Mouse (Mus musculus): ENCODE data around the gene Tmprss6.

The Tmprss6 gene

DNA sequence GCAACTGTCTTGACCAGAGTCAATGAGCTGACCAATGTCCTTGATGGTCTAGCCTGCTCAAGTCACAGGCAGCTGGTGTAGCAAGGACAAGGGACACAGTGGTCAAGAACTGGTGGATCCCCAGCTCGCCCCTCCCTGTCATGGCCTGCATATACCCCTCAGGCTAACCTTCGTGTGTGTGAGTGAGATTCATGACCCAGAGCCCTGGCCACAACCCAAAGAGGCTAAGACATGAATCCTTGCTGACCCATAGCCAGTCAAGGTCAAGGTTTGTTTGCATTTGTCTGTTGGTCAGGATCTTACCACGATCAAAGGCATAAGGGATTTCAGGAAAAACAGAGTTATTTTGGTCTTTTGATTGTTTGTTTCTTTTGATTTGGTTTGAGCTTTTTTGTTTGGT is 14.1 kb upstream of the Tmprss6 start:
- no peak for DNase-seq (ENCODE audit: extremely low spot score)

DNA sequence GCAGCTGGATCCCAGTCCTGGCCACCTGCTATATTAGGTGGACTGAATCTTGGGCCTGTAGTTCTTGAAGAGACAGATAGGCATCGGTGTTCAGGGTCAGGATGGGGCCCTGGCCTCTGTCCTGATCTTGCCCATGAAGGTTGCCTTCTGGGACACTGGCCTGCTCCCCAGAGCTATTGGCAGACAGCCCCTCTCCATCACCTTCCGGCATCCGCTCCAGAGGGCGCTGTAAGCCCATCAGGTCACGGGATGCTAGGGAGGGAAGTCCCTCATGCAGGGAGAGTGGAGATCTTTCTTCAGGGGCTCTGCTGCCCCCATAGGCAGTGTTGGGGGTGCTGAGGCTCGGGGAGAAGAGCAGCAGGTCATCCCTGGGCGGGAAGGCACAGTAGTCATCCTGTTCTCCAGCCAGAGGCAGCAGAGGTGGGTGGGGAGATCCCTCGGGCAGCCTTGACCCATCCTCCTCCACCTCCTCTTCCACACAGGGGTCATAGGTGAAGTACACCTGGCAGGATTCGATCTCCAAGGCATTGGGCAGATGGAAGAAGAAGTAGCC is 13.1 kb upstream of the Tmprss6 start:
- DNase-seq (ENCODE audit: extremely low spot score) = no peak

DNA sequence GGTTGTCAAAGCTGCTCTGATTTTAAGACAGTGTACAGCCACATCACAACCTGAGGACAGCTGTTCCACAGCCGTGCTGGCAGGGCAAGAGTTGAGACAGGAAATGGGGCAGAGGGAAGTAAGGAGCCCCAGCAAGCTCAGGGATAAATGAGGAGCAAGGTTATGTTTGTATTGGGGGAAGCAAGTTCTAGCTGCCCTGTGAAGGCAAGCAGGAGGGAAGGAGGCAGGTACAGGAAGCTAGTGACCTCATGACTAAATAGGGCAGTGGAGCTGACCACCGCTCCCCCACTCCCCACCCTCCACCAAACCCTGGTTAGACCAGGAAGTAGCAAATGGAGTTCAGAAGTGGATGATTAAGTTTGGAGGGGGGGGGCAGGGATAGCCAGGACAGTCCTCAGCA is 12.6 kb upstream of the Tmprss6 start:
- DNase-seq (ENCODE audit: extremely low spot score) = no peak

DNA sequence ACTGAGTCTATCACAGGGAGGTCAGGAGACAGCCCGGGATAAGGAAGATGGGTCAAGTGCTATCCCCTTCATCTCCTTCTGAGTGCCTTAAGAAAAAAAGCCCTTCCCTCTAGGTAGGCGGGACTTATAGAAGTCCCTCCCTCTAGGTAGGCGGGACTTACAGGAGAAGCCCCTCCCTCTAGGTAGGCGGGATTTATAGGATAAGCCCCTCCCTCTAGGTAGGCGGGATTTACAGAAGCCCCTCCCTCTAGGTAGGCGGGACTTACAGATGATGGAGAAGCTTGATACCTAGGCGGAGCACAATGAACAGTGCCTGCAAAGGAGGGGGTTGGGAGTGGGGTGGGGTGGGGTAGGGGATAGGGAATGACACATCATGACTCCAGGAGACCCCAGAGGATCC is 11.7 kb upstream of the Tmprss6 start:
- no peak for DNase-seq (ENCODE audit: extremely low spot score)

DNA sequence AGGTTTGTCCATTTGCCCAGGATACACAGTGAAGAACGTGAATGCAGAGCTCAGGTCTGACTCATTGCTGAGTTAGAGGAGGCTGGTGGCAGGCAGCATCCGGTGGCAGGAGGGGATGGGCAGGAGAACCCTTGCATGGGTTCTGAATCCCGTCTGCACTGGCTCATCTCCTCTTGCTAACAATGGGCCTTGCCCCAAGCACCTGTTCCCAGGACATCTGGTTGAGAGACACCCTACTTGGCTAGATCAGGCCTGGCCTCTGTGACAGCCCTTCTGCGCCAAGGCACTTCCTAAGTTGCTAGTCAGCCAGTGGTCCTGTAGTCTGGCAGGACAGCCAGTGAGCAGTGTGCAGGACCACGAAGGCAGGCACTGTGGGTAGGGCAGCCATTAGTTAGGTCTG is 11.0 kb upstream of the Tmprss6 start:
- no peak for DNase-seq (ENCODE audit: extremely low spot score)

DNA sequence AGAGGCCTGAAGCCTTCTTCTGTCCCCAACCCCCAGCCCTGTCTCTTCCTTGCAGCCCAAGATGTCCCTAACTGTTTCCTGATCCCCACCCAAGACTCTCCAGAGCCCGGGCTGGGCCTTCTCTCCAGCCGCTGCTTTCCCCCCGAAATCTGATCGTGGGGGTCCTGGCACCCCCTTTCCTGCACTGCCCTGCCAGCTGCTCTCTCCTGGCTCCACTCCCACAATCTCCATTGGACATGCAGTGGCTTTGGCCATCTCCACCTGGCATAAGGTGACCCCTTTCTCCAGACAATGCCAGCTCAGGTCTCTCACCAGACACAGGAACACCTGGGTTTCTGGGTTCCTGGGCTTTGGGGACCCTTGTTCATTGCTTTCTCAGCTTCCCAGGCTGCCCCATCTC is 9.6 kb upstream of the Tmprss6 start:
- no peak for DNase-seq (ENCODE audit: extremely low spot score)

DNA sequence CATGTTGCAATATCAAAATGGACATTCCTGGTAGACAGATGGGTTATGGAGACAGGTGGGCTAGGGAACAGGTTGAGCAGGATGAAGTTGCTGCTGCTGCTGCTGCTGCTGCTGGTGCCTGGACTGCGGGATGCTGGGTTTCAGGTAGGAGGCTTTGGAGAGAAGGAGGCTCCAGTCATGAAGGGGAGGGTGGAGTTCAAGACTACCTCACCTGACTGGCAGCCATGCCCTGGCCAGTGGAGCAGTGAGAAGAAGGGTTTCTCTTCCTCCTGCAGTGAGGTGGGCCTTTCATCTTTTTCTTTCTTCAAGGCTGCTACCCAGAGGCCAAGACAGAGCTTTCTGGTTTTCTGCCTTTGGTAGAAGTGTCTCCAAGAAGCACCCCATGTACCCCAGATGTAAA is 8.4 kb upstream of the Tmprss6 start:
- DNase-seq (ENCODE audit: extremely low spot score) = no peak

DNA sequence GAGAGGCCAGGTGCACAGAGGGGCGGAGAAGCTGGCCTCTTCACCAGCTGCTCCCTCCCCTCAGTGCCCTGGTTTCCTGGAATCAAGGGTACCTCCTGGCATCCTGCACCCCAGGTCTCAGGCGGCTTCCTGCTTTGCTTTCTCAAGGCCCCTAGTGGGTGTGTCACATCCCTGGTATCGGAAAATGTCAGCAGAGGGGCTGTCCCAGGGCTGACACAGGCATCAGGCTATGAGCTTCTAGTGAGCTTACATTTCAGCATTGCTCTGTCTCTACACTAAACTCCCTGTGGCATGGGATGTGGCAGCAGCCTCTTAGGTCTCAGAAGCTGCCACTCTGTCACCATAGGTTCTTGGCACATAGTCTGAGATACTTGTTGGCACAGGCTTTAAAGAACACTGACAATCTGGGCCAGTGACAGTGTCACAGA is 7.2 kb upstream of the Tmprss6 start:
- DNase-seq (ENCODE audit: extremely low spot score) = no peak

DNA sequence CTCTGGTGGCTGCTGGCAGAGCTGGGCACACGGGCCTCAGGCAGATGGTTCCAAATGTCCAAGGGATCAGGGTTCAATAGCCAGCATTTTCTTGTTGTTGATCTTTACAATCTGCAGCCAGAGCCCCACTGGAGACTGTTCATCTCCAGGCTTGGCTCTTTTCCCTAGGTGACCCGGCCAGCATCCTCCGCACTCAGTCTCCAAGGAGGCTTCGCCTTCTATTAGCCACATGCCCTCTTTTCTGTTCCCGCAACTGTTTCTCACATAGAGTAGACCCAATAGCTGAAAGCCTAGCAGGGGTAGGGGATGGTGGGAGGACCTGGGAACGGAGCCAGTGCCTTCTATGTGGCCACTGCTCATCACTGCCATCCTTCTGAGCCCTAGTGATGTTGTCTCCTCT is 5.0 kb upstream of the Tmprss6 start:
- DNase-seq (ENCODE audit: extremely low spot score) = no peak

DNA sequence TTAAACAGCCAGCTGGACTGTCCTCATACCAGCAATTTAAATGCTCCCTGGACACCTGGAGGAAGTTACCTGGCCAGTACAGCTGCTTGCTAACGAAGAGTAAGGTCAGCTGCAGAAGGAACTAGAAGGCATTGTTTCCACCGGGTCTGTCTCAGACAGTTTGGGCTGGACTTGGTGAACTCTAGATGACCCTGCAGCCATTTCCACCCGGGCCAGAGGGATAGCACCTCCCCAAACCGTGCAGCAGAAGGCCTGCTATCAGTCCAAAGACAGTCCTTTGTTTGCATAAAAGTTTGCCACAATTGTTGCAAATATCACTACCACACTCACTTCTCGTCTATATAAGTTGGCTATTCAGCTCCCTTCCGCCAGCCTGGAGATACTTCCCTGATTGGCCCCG is 3.5 kb upstream of the Tmprss6 start:
- no peak for DNase-seq (ENCODE audit: extremely low spot score)

DNA sequence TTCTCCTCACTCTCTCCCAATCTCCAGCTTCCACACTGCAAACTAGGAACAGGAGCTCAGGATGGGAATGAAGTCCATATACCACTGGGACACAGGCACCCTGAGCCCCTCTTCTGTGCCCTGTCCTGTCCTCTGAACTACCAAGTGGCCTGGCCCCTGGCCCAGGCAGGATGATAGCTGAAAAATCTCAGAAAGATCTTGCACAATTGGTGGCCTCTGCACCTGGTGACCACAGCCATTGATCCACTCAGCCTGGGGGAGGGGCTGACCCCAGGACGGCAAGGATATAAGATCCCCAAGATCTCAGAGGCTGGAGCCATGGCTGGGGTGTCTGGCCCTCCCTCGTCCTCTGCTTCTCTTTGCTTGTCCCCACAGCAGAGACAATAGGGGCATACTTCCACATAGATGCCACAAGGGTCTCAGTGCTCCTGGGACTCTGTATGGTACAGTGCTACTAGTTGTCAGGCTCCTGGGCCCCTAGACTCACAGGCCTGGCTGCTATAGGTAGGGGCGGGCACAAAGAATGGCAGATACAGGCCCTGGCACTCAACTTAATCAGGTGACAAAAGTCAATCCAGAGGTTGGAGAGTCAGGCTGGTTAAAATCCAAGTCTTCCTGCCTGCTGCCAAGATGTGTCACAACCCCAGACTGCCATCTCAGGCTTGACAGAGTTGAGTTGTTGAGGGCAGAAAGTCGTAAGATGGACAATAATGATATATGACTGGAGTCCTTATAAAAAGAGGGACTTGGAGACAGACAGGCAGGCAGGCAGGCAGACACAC is 2.3 kb upstream of the Tmprss6 start:
- DNase-seq (ENCODE audit: extremely low spot score) = no peak

DNA sequence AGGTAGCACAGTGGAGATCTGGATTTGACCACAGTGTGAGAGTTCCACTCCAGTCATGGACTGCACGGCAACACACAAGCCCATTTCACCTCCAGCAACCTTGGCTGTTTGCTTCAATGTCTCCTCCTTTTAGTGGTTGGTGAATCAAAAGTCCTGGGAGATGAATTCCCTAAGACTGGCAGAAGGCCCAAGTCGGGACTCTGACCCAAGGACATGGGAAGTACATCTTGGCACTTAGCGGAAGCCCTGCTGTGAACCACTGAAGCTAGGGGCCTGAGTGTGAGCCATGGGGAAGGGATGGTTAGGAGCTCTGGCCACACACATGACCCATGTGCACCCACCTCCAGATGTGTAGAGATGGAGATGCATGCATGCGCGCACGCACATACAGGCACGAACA is 864 bp downstream of the Tmprss6 start:
- DNase-seq (ENCODE audit: extremely low spot score) = no peak

DNA sequence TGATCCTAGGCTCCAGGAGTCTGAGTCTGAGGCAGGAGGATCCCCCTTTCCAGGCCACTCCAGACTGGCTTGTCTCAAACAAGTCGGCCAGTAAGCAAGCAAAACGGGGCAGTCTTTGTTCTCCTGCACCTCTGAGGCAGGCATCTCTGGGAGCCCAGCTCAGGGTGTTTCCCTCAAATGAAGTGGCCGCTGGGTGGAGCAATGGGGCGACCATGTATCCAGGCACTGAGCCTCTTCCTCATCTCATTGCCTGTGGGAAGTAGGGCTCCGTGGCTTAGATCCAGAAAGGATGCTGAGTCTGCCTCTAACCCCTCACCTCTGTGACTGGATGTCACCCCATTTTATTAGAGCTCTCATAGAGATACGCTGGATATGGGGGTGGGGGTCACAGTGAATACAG is 1.6 kb downstream of the Tmprss6 start:
- DNase-seq (ENCODE audit: extremely low spot score) = no peak

DNA sequence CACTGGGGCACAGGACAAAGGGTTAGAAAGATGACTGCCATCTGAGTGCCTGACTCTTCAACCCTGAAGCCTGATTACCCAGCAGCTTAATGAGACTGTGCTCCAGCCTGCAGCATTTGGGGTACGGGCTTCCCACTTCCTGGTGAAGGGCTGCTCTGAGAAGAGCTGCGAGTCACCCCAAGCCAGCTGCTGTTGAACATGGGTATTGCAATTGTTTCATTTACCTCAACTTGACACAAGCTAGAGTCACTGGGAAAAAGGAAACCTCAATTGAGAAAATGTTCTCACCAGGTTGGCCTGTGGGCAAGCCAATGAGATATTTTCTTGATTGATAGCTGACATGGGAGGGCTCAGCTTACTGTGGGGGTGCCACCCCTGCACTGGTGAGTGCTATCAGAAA is 5.5 kb downstream of the Tmprss6 start:
- no peak for DNase-seq (ENCODE audit: extremely low spot score)

DNA sequence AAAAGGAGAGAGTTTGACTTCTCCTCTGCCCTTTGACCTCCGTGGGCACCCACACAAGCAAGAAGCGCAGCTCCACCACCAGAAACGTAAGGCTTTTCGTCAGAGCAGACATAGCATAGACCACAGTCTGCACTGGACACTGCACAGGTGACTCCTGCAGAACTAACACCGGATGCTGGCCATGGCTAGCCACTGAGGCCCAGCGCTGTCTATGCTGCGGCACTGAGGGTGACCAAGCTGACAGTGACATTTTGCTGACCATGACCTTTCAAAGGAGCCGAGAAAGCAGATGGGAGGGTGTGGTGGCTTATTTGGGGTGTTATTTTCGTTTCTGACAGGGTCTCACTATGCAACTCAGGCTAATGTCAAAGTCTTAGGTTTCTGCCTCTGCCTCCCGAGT is 11.2 kb downstream of the Tmprss6 start:
- DNase-seq (ENCODE audit: extremely low spot score) = no peak

DNA sequence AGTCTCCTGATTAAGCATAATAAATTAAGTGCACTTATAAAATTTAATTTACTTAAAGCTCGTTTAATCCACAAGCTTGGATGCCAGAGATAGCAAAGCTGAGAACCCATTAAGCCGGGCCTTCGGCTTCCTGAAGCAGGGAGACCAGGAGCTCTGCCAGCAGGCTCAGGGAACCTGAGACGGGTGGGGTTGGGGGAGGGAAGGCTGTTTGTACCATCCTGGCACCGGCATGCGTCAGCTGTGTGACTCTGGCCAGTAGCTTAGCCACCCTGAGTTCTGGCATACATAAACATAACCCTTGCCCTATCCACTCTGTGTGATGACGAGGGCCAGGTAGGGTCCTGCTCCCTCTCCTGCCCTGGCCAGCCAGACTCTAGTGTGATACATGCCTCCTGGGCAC is 12.4 kb downstream of the Tmprss6 start:
- DNase-seq (ENCODE audit: extremely low spot score) = no peak

DNA sequence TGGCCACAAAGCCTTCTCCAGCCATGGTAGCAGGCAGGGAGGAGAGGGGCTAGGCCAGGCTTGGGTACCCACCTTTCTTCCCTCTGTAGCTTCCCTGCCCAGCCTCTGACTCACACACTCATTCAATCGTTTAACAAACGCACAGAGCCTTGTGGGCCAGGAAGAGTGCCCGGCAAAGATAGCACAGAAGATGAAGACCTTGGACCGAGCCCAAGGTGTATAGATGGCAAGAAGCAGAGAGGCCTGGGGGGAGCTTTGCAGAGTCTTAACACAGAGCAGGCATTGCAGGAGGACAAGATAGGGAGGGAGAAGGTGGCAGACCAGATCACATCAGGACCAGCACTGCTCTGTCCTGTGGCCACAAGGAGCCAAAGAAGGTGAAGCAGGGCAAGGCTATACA is 13.3 kb downstream of the Tmprss6 start:
- no peak for DNase-seq (ENCODE audit: extremely low spot score)

DNA sequence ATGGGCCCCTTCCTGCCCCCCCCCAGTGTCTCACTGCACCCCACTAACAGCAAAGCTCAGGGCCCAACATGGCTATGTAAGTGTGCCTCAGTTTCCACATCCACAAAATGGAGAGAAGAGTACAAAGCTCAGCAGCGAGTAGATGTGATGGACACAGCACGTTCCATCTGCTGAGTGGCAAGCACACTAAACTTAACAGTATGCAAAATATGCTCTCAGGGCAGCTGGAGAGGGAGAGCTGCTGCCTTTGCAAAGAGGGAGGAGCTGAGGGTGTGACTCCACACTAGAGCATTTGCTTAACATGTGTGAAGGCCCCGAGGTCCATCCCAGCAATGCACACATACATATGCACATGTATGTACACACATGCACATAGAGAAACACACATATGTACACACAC is 15.5 kb downstream of the Tmprss6 start:
- DNase-seq (ENCODE audit: extremely low spot score) = no peak

DNA sequence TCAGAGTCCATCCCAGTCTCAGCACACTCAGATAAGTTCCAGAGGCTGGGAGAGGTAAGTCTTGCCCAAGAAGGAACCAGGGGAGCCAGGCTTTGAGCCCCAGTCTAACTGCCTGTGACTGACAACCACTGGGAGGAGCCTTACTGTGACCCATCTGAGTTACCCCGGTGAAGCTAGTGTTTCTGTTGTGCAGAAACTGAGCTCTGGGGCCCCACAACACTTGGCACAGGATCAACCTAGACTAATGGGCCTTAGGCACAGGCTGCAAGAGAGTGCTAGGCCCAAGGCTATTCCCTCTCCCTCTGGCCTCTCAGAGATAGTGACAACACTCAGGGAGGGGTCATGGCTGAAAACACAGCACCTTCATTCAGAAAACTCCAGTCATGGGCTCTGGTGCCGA is 17.2 kb downstream of the Tmprss6 start:
- DNase-seq (ENCODE audit: extremely low spot score) = no peak

DNA sequence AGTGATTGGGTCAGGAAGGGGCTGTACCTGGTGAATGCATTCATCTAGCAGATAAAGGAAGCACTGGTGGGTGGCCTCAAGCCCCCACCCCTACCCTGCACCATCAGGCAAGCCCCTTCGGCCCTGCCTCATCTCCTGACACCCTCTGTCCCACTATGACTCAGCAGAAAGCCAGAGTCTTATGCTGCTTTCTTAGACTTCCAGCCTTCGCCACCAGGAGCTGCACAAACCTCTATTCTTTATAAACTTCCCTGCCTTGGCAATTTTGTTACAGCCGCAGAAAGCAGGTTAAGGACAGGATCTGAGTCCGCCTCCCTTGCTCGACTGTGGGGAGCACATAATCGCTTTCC is 18.0 kb downstream of the Tmprss6 start:
- no peak for DNase-seq (ENCODE audit: extremely low spot score)

DNA sequence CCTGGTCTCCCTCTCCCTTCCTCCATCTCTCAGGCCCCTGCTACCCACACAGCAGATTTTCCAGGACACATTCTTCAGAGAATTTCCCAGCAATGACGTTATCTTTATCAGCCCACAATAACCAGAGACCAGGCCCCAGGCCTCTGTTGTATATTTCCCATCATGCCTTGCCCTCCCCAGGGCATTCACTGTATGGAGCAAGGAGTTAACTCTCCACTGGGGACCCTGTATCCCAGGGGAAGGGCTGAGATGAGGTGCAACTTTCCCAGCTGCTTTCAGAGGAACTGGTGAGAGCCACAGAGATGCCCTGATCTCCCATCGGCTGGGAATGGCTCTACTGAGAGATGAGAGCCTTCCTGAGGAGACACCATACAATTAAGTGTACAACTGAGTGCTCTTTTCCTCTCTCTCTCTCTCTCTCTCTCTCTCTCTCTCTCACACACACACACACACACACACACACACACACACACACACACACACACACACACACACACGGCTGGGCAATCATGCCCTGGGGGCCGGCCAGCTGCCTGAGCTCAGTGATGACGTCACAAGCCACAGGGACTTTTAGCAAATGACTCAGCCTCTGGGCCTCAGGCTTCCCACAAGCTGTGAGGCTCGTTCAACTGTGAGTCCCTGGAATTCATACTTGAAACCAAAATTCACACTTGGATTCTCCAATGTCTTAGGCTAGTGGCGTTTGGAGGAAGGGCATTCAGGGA is 18.6 kb downstream of the Tmprss6 start:
- DNase-seq (ENCODE audit: extremely low spot score) = no peak

DNA sequence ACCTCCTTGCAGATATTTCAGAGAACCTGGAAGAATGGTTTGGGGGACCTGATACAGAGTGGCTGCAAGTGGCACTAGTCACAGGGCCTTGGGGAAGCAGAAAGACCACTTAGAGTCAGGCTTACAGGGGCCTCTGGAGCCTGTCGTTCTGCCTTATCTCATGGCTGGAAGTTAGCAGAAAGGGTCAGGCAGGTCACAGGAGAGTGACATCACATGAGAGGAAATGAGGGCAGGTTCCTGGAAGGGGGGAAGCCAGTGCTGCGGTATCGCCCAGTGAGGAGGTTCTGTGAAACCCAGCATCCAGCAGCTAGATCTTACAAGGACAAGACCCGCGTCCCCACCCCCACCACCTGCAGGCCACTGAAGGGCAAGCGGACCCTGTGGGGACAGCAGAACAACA is 19.3 kb downstream of the Tmprss6 start:
- no peak for DNase-seq (ENCODE audit: extremely low spot score)

DNA sequence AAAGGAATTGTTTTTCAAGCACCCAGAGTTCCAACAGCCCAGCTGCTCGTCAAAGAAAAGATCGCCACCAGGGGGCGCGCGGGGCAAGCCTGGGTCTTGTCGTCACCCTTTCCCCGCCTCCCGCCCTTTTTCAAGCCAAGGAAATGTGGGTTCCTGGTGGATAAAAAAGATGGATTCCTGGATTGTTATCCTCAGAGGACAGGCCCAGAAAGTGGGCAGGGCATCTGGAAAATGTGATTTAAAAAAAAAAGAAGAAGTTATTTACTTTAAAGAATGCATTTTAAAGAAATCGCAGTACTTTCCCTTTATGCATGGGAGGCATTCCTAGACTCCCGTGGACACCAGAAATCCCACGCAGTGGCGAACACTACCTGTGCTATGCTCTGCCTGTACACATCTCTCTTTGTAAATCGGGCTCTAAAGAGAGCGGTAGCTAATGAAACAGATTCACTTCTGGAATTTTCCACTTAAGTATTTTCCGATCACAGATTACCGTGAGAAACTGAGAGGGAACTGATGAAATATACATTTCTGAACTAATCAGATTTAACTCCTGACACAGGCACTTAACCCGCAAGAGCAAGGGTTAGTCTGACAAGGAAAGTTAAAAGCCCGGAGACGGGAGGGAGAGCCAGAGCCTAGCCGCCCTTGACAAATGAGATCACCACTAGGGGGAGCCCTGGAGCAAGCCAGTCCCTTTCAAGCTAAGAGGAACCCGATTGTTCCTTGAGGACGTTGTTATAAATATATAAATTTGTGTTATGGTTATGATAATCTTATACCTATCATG is 20.5 kb downstream of the Tmprss6 start:
- DNase-seq (ENCODE audit: extremely low spot score) = peak; percentile 92

Measured in embryo, embryonic 9.5 days (tissue).